Mouse (Mus musculus) olfactory bulb, adult 2 months (tissue): ENCODE results near the gene Fkbp2.

Experiments
- CTCF ChIP-seq: fragments of 200-500 bp; IDR thresholded peaks from 2 replicates; pipeline ENCODE4 v1.5.1; 2012; ENCODE audit warnings: low read depth, mild to moderate bottlenecking, low read length, moderate library complexity; ENCODE audit not compliant: insufficient read depth
- POLR2A ChIP-seq: fragments of 200-500 bp; IDR thresholded peaks from 2 replicates; pipeline ENCODE4 v1.6.1; 2012; ENCODE audit warnings: mild to moderate bottlenecking, low read depth, low read length, moderate library complexity; ENCODE audit not compliant: insufficient read depth

- no peak for TF ChIP-seq CTCF
- TF ChIP-seq POLR2A, result no peak
These were observed 45.9 kb downstream of the Fkbp2 start, which contains the start of gene Kcnk4 for GRCm38 (mm10) chr19:6934195-6934977.
